Mouse (Mus musculus) stomach, postnatal 0 days (tissue): ENCODE results near the gene Psmb9. TPM values are rescaled to one million over a fixed set of nuclear protein-coding genes. Genes with fewer than 3 reads are reported as not detected.

Source experiments
- ATAC-seq: fragments of 200-750 bp; cut with Nextera tagmentation; 2 replicates; pipeline ENCODE4 v1.8.0; 2017; ENCODE audit not compliant: low FRiP score, low TSS enrichment
- DNase-seq: peaks from one replicate; pipeline ENCODE4 v3.0.0-alpha.2; 2016; ENCODE audit warnings: low spot score
- H3K27ac ChIP-seq: fragments of 300-500 bp; sonication (generic); replicated peaks from 2 replicates; pipeline ENCODE4 v1.5.1; 2014; ENCODE audit warnings: mild to moderate bottlenecking, control low read depth
- H3K27me3 ChIP-seq: fragments of 300-500 bp; sonication (generic); 2 replicates; pipeline ENCODE4 v1.6.1; 2014; ENCODE audit warnings: low read length; ENCODE audit not compliant: control insufficient read depth, insufficient read depth
- H3K36me3 ChIP-seq: fragments of 300-500 bp; sonication (generic); 2 replicates; pipeline ENCODE4 v1.6.1; 2014; ENCODE audit warnings: low read length, mixed read lengths; ENCODE audit not compliant: control insufficient read depth, insufficient read depth
- H3K4me1 ChIP-seq: fragments of 300-500 bp; sonication (generic); replicated peaks from 2 replicates; pipeline ENCODE4 v1.6.1; 2014; ENCODE audit warnings: antibody characterized with exemption; ENCODE audit not compliant: control insufficient read depth, insufficient read depth
- H3K4me2 ChIP-seq: fragments of 300-500 bp; sonication (generic); replicated peaks from 2 replicates; pipeline ENCODE4 v1.6.1; 2014; ENCODE audit warnings: low read depth, mild to moderate bottlenecking, control low read depth, moderate library complexity
- H3K4me3 ChIP-seq: fragments of 300-500 bp; sonication (generic); 2 replicates; pipeline ENCODE4 v1.5.1; 2014; ENCODE audit warnings: low read depth, low read length, control low read depth
- H3K9ac ChIP-seq: fragments of 300-500 bp; sonication (generic); 2 replicates; pipeline ENCODE4 v1.6.1; 2014; ENCODE audit warnings: mild to moderate bottlenecking, low read length, control low read depth, mixed read lengths
- H3K9me3 ChIP-seq: fragments of 300-500 bp; sonication (generic); 2 replicates; pipeline ENCODE4 v1.6.1; 2016; ENCODE audit warnings: low read length; ENCODE audit not compliant: control insufficient read depth
- CTCF ChIP-seq: IDR thresholded peaks from 2 replicates; pipeline ENCODE4 v1.5.1; 2016; ENCODE audit warnings: antibody characterized with exemption, low read depth, mild to moderate bottlenecking, moderate library complexity
- EP300 ChIP-seq: optimal IDR thresholded peaks from 2 replicates; pipeline ENCODE3; 2016; ENCODE audit warnings: antibody characterized with exemption
- WGBS: fragments of 180-500 bp; shearing (Covaris S2); extraction: QIAGEN DNeasy Blood & Tissue Kit; methylation state at CpG from one replicate; pipeline ENCODE4 v1.1.7; 2014; 5-methylcytosine and 5-hydroxymethylcytosine counted together
- polyA plus RNA-seq: library from polyadenylated mRNA; unstranded; fragments of >200 nt; fragmentation: Nextera tagmentation; extraction: Ambion mirVana; gene quantifications from 2 replicates; pipeline ENCODE4 v1.2.1, GENCODE M21; 2015

Gene Psmb9
- polyA plus RNA-seq, 1 experiment from 2014 or later = 12.8 TPM

DNA sequence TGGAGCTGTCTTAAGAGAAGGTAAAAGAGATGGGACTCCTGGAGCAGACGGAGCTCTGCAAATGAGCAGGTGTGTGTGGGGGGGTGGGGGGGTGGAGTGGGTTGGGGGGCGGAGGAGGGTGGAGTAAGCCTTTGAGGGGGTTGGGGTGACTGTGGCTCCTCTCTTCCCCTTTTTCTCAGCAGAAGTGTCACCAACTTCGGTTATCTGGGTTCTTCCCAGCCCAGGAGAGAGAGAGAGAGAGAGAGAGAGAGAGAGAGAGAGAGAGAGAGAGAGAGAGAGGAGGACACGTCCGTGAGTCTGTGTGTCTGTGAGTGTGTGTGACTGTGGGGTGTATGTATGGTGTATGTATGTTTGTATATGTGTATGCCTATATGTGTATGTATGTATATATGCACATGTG lies 44.1 kb downstream of the Psmb9 start:
- H3K27me3 ChIP-seq = no peaks in the 10 kb centered on the region; the same call in 1 of the 2 replicates
- no peaks in the 10 kb centered on the region for H3K9me3 ChIP-seq
- no peak overlapping the region for H3K9ac ChIP-seq
- H3K4me3 ChIP-seq = no peak overlapping the region
- H3K27ac ChIP-seq = no peak overlapping the region
- DNase-seq (no peak), ATAC-seq (no peak)
- no peak for TF ChIP-seq EP300
- no peak for TF ChIP-seq CTCF
- H3K4me2 ChIP-seq = no peak overlapping the region
- WGBS = 58% methylated on average over 5 of the region's 5 CpGs
- no peaks in the 10 kb centered on the region for H3K4me1 ChIP-seq
- no peaks in the 10 kb centered on the region for H3K36me3 ChIP-seq

- Histone ChIP-seq H3K9me3 (no peaks in the 10 kb centered on the region), H3K4me2 (no peak within 1 kb of the TSS), H3K4me1 (no peaks in the 10 kb centered on the region), H3K9ac (no peak within 1 kb of the TSS), H3K27me3 (no peaks in the 10 kb centered on the region; the same call in 1 of the 2 replicates), H3K36me3 (no peaks in the 10 kb centered on the region), H3K27ac (peak within 1 kb of the TSS; percentile 24; the same call in 1 of the 2 replicates), H3K4me3 (no peak within 1 kb of the TSS)
- DNase-seq (no peak), ATAC-seq (no peak)
- WGBS = 30% methylated on average over 7 of the region's 7 CpGs
- TF ChIP-seq CTCF = no peak
Measured at GRCm38 (mm10) chr17:34143033-34143432, 44.5 kb downstream of the Psmb9 start, which contains the start of gene H2-DMb2. H2-DMb2 (plus strand) TSS chr17:34143307.

- no peaks in the 10 kb centered on the region for H3K9me3 ChIP-seq
- 73% methylated on average over 7 of the region's 7 CpGs for WGBS
Measured at GRCm38 (mm10) chr17:34142456-34143010, 45.0 kb downstream of the Psmb9 start.

DNA sequence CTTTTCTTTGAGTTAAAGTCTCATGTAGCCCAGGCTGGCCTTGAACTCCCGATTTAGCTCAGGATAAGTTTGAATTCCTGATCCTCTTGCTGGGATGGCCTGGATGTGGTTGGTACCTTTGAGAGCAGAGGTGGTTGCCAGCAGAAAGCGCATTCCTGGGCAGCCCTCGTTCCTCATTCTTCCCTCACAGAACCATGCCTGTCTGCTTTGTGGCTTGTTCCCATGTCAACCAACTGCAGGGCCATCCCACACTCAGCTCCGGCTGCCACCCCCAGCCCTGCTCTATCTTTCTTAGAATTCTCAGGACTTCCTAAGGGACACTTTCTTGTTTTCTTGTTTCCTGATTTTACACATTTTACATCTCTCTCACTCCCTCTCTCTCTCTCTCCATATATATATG lies 46.1 kb downstream of the Psmb9 start:
- Histone ChIP-seq H3K4me3 (no peak overlapping the region), H3K9me3 (no peaks in the 10 kb centered on the region), H3K36me3 (no peaks in the 10 kb centered on the region), H3K4me2 (no peak overlapping the region), H3K4me1 (no peaks in the 10 kb centered on the region), H3K9ac (no peak overlapping the region), H3K27ac (no peak overlapping the region), H3K27me3 (no peaks in the 10 kb centered on the region; the same call in 1 of the 2 replicates)
- DNase-seq = no peak
- TF ChIP-seq EP300 (no peak), CTCF (no peak)
- no peak for ATAC-seq
- 55% methylated on average over 4 of the region's 4 CpGs for WGBS

More at GRCm38 (mm10) chr17:34142456-34143010, 45.0 kb downstream of the Psmb9 start:
- no peak for ATAC-seq
- H3K9ac ChIP-seq = no peak overlapping the region
- no peak for TF ChIP-seq EP300
- TF ChIP-seq CTCF = no peak
- H3K4me2 ChIP-seq = no peak overlapping the region
- H3K36me3 ChIP-seq = no peaks in the 10 kb centered on the region
- H3K4me3 ChIP-seq = no peak overlapping the region
- no peaks in the 10 kb centered on the region for H3K4me1 ChIP-seq
- no peaks in the 10 kb centered on the region; the same call in 1 of the 2 replicates for H3K27me3 ChIP-seq
- peak overlapping the region; percentile 24; the same call in 1 of the 2 replicates for H3K27ac ChIP-seq
- no peak for DNase-seq

- no peaks in the 10 kb centered on the region for H3K9me3 ChIP-seq
- peaks cover 2% of the 10 kb centered on the region; the same call in 1 of the 2 replicates for H3K4me1 ChIP-seq
- no peak overlapping the region for H3K9ac ChIP-seq
- no peak overlapping the region for H3K27ac ChIP-seq
- no peaks in the 10 kb centered on the region; the same call in 1 of the 2 replicates for H3K27me3 ChIP-seq
- no peaks in the 10 kb centered on the region for H3K36me3 ChIP-seq
- DNase-seq = no peak
- H3K4me2 ChIP-seq = no peak overlapping the region
- no peak overlapping the region for H3K4me3 ChIP-seq
- TF ChIP-seq EP300 (no peak), CTCF (no peak)
- no peak for ATAC-seq
- 12% methylated on average over 5 of the region's 5 CpGs for WGBS
Measured at GRCm38 (mm10) chr17:34140240-34140639, 47.3 kb downstream of the Psmb9 start.

GRCm38 (mm10) chr17:34139416-34139815 lies 48.1 kb downstream of the Psmb9 start:
- Histone ChIP-seq H3K4me3 (peak overlapping the region; percentile 27), H3K27me3 (no peaks in the 10 kb centered on the region; the same call in 1 of the 2 replicates), H3K36me3 (no peaks in the 10 kb centered on the region), H3K27ac (no peak overlapping the region), H3K9me3 (no peaks in the 10 kb centered on the region), H3K4me2 (peak overlapping the region; percentile 59), H3K9ac (no peak overlapping the region), H3K4me1 (peaks cover 2% of the 10 kb centered on the region; the same call in 1 of the 2 replicates)
- DNase-seq (no peak), ATAC-seq (no peak)
- 4% methylated on average over 16 of the region's 16 CpGs for WGBS
- no peak for TF ChIP-seq EP300
